Mouse (Mus musculus): Measurements from ENCODE around the gene Fat2. TPM values are rescaled to one million over a fixed set of nuclear protein-coding genes. Genes with fewer than 3 reads are reported as not detected.

Gene Fat2
- under 1 TPM in 1 of 26 experiments, not detected in 25; 0.04 TPM for total RNA-seq (2018; cell fraction: chromatin; rRNA removed)
- under 1 TPM in 1 of 26 experiments, not detected in 25; under 0.01 TPM for total RNA-seq (2018; cell fraction: cytosol; rRNA removed)
- total RNA-seq (2018; cell fraction: nucleus; rRNA removed): under 1 TPM in 1 of 26 experiments, not detected in 25; under 0.01 TPM
- not detected in 3 replicates for polyA plus RNA-seq (2018)

- Histone ChIP-seq H3K4me3 (ENCODE audit: inconsistent target) (no peak within 1 kb of the TSS), H3K36me3 (ENCODE audit: inconsistent target) (no peaks in the 10 kb centered on the region), H3K27ac (no peak within 1 kb of the TSS), H3K79me2 (ENCODE audit: inconsistent target) (no peaks in the 10 kb centered on the region)
- 50% methylated on average over 13 of the region's 13 CpGs for WGBS (ENCODE audit: missing documents)
These were observed at the start of gene Fat2 for GRCm38 (mm10) chr11:55336101-55336891. Gene Fat2, minus strand, starts transcription at chr11:55336564.

DNA sequence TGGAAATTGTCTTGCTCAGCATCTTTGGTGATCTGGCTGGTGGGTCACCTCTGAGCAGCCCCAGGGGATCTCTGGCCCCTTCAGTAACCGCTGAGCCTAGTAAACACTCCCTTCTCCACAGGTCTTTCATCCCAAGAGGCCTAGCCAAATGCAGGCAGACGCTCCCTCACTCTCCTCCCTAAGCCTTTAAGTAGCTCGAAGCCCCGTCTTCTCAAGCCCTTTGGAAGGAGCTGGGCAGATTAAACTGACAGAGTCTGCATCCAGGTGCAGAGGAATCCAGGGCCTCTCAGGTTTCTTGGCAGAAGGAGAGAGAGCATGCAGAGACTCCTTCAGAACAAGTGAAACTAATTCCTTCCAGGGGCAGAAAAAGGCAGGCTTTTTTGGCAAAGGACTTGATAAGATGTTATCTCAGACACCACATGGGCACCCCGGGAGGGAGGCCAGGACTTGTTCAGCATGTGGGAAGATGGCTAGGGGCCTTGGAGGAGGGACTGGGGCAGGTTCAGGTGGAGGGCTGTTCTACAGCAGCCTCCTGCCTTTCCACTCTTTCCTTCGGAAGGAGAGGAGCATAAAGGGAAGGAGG is 47.2 kb upstream of the Fat2 start:
- no peaks in the 10 kb centered on the region for H3K36me3 ChIP-seq (ENCODE audit: inconsistent target)
- H3K79me2 ChIP-seq (ENCODE audit: inconsistent target): no peaks in the 10 kb centered on the region
- H3K27ac ChIP-seq: no peak overlapping the region
- no peak overlapping the region for H3K4me3 ChIP-seq (ENCODE audit: inconsistent target)
- 45% methylated on average over 6 of the region's 6 CpGs for WGBS (ENCODE audit: missing documents)

- no peak overlapping the region for H3K4me3 ChIP-seq (ENCODE audit: inconsistent target)
- H3K36me3 ChIP-seq (ENCODE audit: inconsistent target): no peaks in the 10 kb centered on the region
- H3K79me2 ChIP-seq (ENCODE audit: inconsistent target): no peaks in the 10 kb centered on the region
- no peak overlapping the region for H3K27ac ChIP-seq
- WGBS (ENCODE audit: missing documents): 18% methylated on average over 6 of the region's 6 CpGs
These were observed 44.5 kb upstream of the Fat2 start for GRCm38 (mm10) chr11:55380908-55381307.

DNA sequence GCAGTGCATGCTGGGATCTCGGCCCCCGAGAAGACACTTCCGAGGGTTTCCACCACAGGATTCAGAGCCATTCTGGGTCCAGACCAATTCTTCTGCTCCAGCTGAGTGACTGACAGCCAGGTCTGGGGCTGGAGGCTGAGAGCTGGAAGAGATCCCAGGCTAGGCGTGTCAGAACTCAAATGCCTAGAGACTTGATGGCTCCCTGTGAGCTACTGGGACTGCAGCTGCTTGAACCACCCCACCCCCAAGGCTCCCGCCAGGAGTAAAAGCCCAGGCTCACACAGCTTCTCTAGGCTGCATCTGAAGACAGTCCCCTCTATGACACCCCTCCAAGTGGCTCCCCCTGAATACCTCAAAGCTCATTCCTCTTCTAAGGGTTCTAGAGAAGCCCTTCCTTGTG is 42.0 kb upstream of the Fat2 start:
- H3K36me3 ChIP-seq (ENCODE audit: inconsistent target): no peaks in the 10 kb centered on the region
- H3K4me3 ChIP-seq (ENCODE audit: inconsistent target): no peak overlapping the region
- WGBS (ENCODE audit: missing documents): 74% methylated on average over 5 of the region's 5 CpGs
- no peaks in the 10 kb centered on the region for H3K79me2 ChIP-seq (ENCODE audit: inconsistent target)
- no peak overlapping the region for H3K27ac ChIP-seq

DNA sequence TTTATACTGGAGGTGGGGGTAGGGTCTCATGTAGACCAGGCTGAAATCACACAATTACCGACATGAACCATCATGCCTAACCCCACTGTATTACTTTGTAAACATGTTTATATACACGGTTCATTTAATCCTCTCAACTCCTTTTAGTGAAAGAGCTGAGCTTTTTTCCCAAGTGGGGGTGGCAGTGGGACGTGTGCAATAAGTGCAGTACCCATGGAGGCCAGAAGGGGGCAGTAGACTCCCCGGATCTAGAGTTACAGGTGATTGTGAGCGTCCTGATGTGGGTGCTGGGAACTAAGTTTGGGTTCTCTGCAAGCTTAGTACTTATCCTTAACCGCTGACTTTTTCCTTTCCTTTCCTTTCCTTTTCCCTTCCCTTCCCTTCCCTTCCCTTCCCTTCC is 37.5 kb upstream of the Fat2 start:
- H3K36me3 ChIP-seq (ENCODE audit: inconsistent target): no peaks in the 10 kb centered on the region
- H3K79me2 ChIP-seq (ENCODE audit: inconsistent target): no peaks in the 10 kb centered on the region
- no peak overlapping the region for H3K4me3 ChIP-seq (ENCODE audit: inconsistent target)
- no peak overlapping the region for H3K27ac ChIP-seq
- 75% methylated on average over 5 of the region's 6 CpGs for WGBS (ENCODE audit: missing documents)

DNA sequence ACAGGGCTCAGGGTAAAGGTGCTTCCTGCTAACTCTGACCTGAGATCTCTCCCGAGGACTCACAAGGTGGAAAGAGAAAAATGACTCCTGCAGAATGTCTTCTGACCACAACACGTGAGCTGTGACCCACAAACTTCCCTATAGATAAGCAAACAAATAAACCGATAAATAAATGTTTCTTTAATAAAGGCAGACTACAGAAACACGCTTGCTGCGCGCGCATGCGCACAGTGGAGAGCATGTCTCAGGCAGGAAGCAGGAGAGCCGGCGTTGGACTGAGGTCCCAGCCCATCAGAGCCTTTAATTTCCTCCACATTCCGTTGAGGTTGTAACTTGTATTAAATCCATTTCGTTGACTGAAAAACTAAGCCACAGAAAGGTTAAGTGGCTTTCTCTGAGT is 37.0 kb upstream of the Fat2 start:
- Histone ChIP-seq H3K79me2 (ENCODE audit: inconsistent target) (no peaks in the 10 kb centered on the region), H3K27ac (no peak overlapping the region), H3K4me3 (ENCODE audit: inconsistent target) (no peak overlapping the region), H3K36me3 (ENCODE audit: inconsistent target) (no peaks in the 10 kb centered on the region)
- WGBS (ENCODE audit: missing documents): 65% methylated on average over 12 of the region's 12 CpGs

- 88% methylated on average over 6 of the region's 6 CpGs for WGBS (ENCODE audit: missing documents)
- Histone ChIP-seq H3K27ac (no peak overlapping the region), H3K4me3 (ENCODE audit: inconsistent target) (no peak overlapping the region), H3K79me2 (ENCODE audit: inconsistent target) (no peaks in the 10 kb centered on the region), H3K36me3 (ENCODE audit: inconsistent target) (no peaks in the 10 kb centered on the region)
These were observed 35.6 kb upstream of the Fat2 start for GRCm38 (mm10) chr11:55372001-55372400.

- no peak overlapping the region for H3K4me3 ChIP-seq (ENCODE audit: inconsistent target)
- H3K27ac ChIP-seq: no peak overlapping the region
- H3K79me2 ChIP-seq (ENCODE audit: inconsistent target): no peaks in the 10 kb centered on the region
- no peaks in the 10 kb centered on the region for H3K36me3 ChIP-seq (ENCODE audit: inconsistent target)
- 91% methylated on average over 6 of the region's 6 CpGs for WGBS (ENCODE audit: missing documents)
These were observed 32.7 kb upstream of the Fat2 start for GRCm38 (mm10) chr11:55369093-55369471.

GRCm38 (mm10) chr11:55368388-55369092 is 32.2 kb upstream of the Fat2 start:
- H3K79me2 ChIP-seq (ENCODE audit: inconsistent target): no peaks in the 10 kb centered on the region
- WGBS (ENCODE audit: missing documents): 93% methylated on average over 4 of the region's 4 CpGs

DNA sequence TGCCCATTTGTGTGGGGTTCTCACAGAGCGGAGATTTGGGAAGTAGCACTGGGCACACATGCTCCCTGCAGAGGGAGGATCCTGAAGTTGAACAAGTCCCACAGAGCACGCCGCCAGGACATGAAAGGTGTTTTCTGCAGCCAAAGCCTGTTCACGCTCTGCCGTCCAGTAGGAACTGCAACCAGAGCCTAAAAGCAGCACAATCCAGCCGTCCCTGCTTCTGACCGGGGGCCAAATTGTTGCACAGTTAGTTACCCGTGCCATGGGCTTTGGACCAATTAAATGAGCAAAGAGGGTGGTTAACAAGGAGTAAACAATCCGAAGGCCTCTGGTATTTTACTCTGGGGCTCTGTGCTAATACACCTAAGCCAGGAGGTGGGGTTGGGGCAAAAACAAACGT is 31.4 kb upstream of the Fat2 start:
- no peaks in the 10 kb centered on the region for H3K36me3 ChIP-seq (ENCODE audit: inconsistent target)
- whole genome bisulfite sequencing (ENCODE audit: missing documents): 86% methylated on average over 10 of the region's 10 CpGs
- H3K79me2 ChIP-seq (ENCODE audit: inconsistent target): no peaks in the 10 kb centered on the region
- H3K4me3 ChIP-seq (ENCODE audit: inconsistent target): no peak overlapping the region
- H3K27ac ChIP-seq: no peak overlapping the region

More at GRCm38 (mm10) chr11:55368388-55369092, 32.2 kb upstream of the Fat2 start:
- Histone ChIP-seq H3K36me3 (ENCODE audit: inconsistent target) (no peaks in the 10 kb centered on the region), H3K27ac (no peak overlapping the region), H3K4me3 (ENCODE audit: inconsistent target) (no peak overlapping the region)

- whole genome bisulfite sequencing (ENCODE audit: missing documents): 86% methylated on average over 5 of the region's 5 CpGs
- no peak overlapping the region for H3K27ac ChIP-seq
- H3K36me3 ChIP-seq (ENCODE audit: inconsistent target): no peaks in the 10 kb centered on the region
- H3K79me2 ChIP-seq (ENCODE audit: inconsistent target): no peaks in the 10 kb centered on the region
- H3K4me3 ChIP-seq (ENCODE audit: inconsistent target): no peak overlapping the region
These were observed 29.5 kb upstream of the Fat2 start for GRCm38 (mm10) chr11:55365840-55366239.

- H3K27ac ChIP-seq: no peak overlapping the region
- H3K36me3 ChIP-seq (ENCODE audit: inconsistent target): no peaks in the 10 kb centered on the region
- 70% methylated on average over 4 of the region's 4 CpGs for WGBS (ENCODE audit: missing documents)
- no peak overlapping the region for H3K4me3 ChIP-seq (ENCODE audit: inconsistent target)
- H3K79me2 ChIP-seq (ENCODE audit: inconsistent target): no peaks in the 10 kb centered on the region
These were observed 28.9 kb upstream of the Fat2 start for GRCm38 (mm10) chr11:55365242-55365641.

DNA sequence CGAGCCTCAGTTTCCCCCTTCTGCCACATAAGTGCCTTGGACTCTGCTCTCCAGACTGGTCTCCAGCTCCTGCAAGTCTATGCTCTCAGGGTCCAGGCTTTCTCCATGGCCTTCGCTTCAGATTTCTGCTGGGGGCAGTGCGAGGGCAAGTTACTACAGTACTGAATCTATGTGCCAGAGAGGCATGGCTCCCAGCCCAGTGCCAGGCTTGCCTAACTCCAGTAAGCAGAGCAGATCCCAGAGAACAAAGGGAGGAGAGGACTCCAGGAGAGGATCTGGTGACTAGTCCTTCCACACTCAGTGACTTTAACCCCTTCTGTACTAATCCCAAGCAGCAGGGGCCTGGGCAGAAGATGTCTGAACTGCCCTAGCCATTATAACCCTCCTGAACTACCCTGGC is 28.3 kb upstream of the Fat2 start:
- no peaks in the 10 kb centered on the region for H3K36me3 ChIP-seq (ENCODE audit: inconsistent target)
- H3K79me2 ChIP-seq (ENCODE audit: inconsistent target): no peaks in the 10 kb centered on the region
- H3K27ac ChIP-seq: no peak overlapping the region
- WGBS (ENCODE audit: missing documents): 82% methylated on average over 3 of the region's 3 CpGs
- H3K4me3 ChIP-seq (ENCODE audit: inconsistent target): no peak overlapping the region

DNA sequence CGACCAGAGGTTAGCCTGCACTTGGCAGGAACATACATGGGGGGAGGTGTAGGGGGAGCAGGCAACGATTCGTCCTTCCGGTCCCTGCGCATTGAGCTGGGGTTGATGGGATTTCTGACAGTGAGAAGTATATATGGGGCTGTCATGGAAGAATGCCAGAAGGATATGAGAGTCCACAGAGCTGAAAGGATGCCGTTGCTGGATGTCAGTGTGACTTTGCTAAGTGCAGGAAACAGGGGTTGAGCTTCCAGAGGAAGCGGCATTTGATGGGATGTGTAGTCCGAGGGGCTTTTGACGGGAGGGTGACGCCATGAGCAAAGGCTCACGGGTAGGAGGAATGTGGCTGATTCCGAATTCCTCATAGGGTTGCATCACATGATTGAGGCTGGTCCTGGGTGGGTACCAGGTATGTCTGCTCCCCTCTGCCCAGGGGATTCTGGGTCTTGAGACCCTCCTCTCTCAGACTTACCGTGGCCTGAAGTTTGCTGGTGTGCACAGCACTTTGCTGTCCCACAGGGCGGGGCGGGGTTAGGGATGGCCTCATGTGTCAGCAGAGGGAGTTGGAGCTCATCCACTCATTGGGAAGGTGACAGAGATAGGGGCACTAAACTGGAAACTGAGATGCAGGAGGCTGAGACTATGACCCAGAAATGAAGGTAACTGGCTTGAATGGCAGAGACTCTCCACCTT is 21.9 kb upstream of the Fat2 start:
- Histone ChIP-seq H3K36me3 (ENCODE audit: inconsistent target) (no peaks in the 10 kb centered on the region), H3K4me3 (ENCODE audit: inconsistent target) (no peak overlapping the region)
- WGBS (ENCODE audit: missing documents): 76% methylated on average over 15 of the region's 15 CpGs

More for the DNA sequence above, 21.9 kb upstream of the Fat2 start:
- Histone ChIP-seq H3K27ac (no peak overlapping the region), H3K79me2 (ENCODE audit: inconsistent target) (no peaks in the 10 kb centered on the region)

Data from macrophage (primary cell).